Mouse (Mus musculus): ENCODE measurements around the gene Arhgef11. TPM values are rescaled to one million over a fixed set of nuclear protein-coding genes. Genes with fewer than 3 reads are reported as not detected.

Arhgef11 gene
- total and polyA plus RNA-seq, 3 experiments, result 2.0 to 4.9 TPM; not detected in 1

GRCm38 (mm10) chr3:87742735-87743134 is 125.4 kb downstream of the Arhgef11 start:
- TF ChIP-seq ZC3H11A (IDR thresholded peaks at IDR 0.05; ENCODE audit: low read depth, low read length) (no peak), MAFK (IDR thresholded peaks at IDR 0.05; ENCODE audit: borderline replicate concordance, low read depth, low read length) (no peak), GABPA (IDR thresholded peaks at IDR 0.05; ENCODE audit: low read depth, low read length) (no peak), SMC3 (IDR thresholded peaks at IDR 0.05; ENCODE audit: low read depth, low read length) (no peak), USF2 (IDR thresholded peaks at IDR 0.05; ENCODE audit: borderline replicate concordance in 1 of 2, insufficient read depth in 1 of 2, low read depth in 1 of 2, low read length in 2 of 2) (no peak), MXI1 (IDR thresholded peaks at IDR 0.05; ENCODE audit: low read depth, low read length) (no peak), JUND (IDR thresholded peaks at IDR 0.05; ENCODE audit: low read depth, low read length) (no peak), USF1 (IDR thresholded peaks at IDR 0.05; ENCODE audit: low read depth, low read length) (no peak), MYC (IDR thresholded peaks at IDR 0.05; ENCODE audit: low read depth, low read length) (no peak), RAD21 (IDR thresholded peaks at IDR 0.05; ENCODE audit: low read depth, low read length) (no peak), KAT2A (conservative IDR thresholded peaks at IDR 0.05; ENCODE audit: low read depth, low read length) (no peak), GATA1 (IDR thresholded peaks at IDR 0.05; ENCODE audit: low read depth, low read length) (no peak), ELF1 (IDR thresholded peaks at IDR 0.05; ENCODE audit: low read depth, low read length) (no peak), BHLHE40 (IDR thresholded peaks at IDR 0.05; ENCODE audit: borderline replicate concordance, low read depth, low read length) (no peak), ZKSCAN1 (IDR thresholded peaks at IDR 0.05; ENCODE audit: low read depth, low read length) (no peak), TCF12 (IDR thresholded peaks at IDR 0.05; ENCODE audit: low read depth, low read length) (no peak), EP300 (IDR thresholded peaks at IDR 0.05; ENCODE audit: low read depth in 1 of 2, low read length in 2 of 2) (no peak), RCOR1 (IDR thresholded peaks at IDR 0.05; ENCODE audit: low read depth, low read length) (no peak), SIN3A (IDR thresholded peaks at IDR 0.05; ENCODE audit: low read length) (no peak), MYB (IDR thresholded peaks at IDR 0.05; ENCODE audit: low read depth, low read length) (no peak)
- Histone ChIP-seq H3K4me3 (ENCODE audit: control insufficient read depth in 1 of 2, insufficient read depth in 1 of 2, low read depth in 2 of 2, low read length in 2 of 2) (no peak overlapping the region), H3K27me3 (ENCODE audit: control insufficient read depth in 1 of 2, insufficient read depth in 2 of 2, low read length in 2 of 2) (peaks cover 0 to 1% of the 10 kb centered on the region in 2 experiments; a peak in 1 of 4 replicates), H3K9me3 (replicated peaks; ENCODE audit: insufficient read depth, low read length) (no peaks in the 10 kb centered on the region), H3K4me1 (ENCODE audit: control insufficient read depth in 1 of 2, insufficient read depth in 2 of 2, low read length in 2 of 2) (no peaks in the 10 kb centered on the region), H3K9ac (ENCODE audit: control insufficient read depth, low read depth, low read length, poor library complexity, severe bottlenecking) (no peak overlapping the region), H3K79me2 (ENCODE audit: control insufficient read depth, insufficient read depth, low read length, poor library complexity) (no peaks in the 10 kb centered on the region), H3K27ac (ENCODE audit: control insufficient read depth, low read depth, low read length) (no peak overlapping the region), H3K36me3 (ENCODE audit: control insufficient read depth in 1 of 2, insufficient read depth in 2 of 2, low read length in 2 of 2) (no peaks in the 10 kb centered on the region)
- DNase-seq (ENCODE audit: low read depth, low spot score), result no peak

GRCm38 (mm10) chr3:87743927-87744326 is 126.6 kb downstream of the Arhgef11 start:
- H3K9ac ChIP-seq (ENCODE audit: control insufficient read depth, low read depth, low read length, poor library complexity, severe bottlenecking), result no peak overlapping the region
- no peaks in the 10 kb centered on the region for H3K4me1 ChIP-seq (ENCODE audit: control insufficient read depth in 1 of 2, insufficient read depth in 2 of 2, low read length in 2 of 2)
- H3K79me2 ChIP-seq (ENCODE audit: control insufficient read depth, insufficient read depth, low read length, poor library complexity), result no peaks in the 10 kb centered on the region
- no peak overlapping the region for H3K4me3 ChIP-seq (ENCODE audit: control insufficient read depth in 1 of 2, insufficient read depth in 1 of 2, low read depth in 2 of 2, low read length in 2 of 2)
- DNase-seq (ENCODE audit: low read depth, low spot score), result no peak
- no peaks in the 10 kb centered on the region for H3K9me3 ChIP-seq (replicated peaks; ENCODE audit: insufficient read depth, low read length)
- TF ChIP-seq GATA1 (IDR thresholded peaks at IDR 0.05; ENCODE audit: low read depth, low read length), result no peak
- no peak for TF ChIP-seq POLR2AphosphoS2 (IDR thresholded peaks at IDR 0.05; ENCODE audit: low read length)
- TF ChIP-seq USF1 (IDR thresholded peaks at IDR 0.05; ENCODE audit: low read depth, low read length), result no peak
- no peak for TF ChIP-seq MXI1 (IDR thresholded peaks at IDR 0.05; ENCODE audit: low read depth, low read length)
- TF ChIP-seq TCF12 (IDR thresholded peaks at IDR 0.05; ENCODE audit: low read depth, low read length), result no peak
- TF ChIP-seq MAX (IDR thresholded peaks at IDR 0.05; ENCODE audit: low read length), result no peak
- no peak for TF ChIP-seq JUND (IDR thresholded peaks at IDR 0.05; ENCODE audit: low read depth, low read length)
- no peak for TF ChIP-seq POLR2A (IDR thresholded peaks at IDR 0.05; ENCODE audit: control insufficient read depth in 1 of 2, insufficient read depth in 1 of 2, low read depth in 1 of 2, low read length in 2 of 2, poor library complexity in 1 of 2)
- TF ChIP-seq ZC3H11A (IDR thresholded peaks at IDR 0.05; ENCODE audit: low read depth, low read length), result no peak
- no peak for TF ChIP-seq UBTF (IDR thresholded peaks at IDR 0.05; ENCODE audit: borderline replicate concordance, insufficient read depth, low read depth, low read length)
- TF ChIP-seq NELFE (IDR thresholded peaks at IDR 0.05; ENCODE audit: low read depth, low read length), result no peak
- no peak for TF ChIP-seq CHD1 (IDR thresholded peaks at IDR 0.05; ENCODE audit: low read depth, low read length)
- no peak for TF ChIP-seq BHLHE40 (IDR thresholded peaks at IDR 0.05; ENCODE audit: borderline replicate concordance, low read depth, low read length)
- no peak for TF ChIP-seq NRF1 (IDR thresholded peaks at IDR 0.05; ENCODE audit: insufficient read depth, low read depth, low read length, poor library complexity, severe bottlenecking)
- no peak for TF ChIP-seq GABPA (IDR thresholded peaks at IDR 0.05; ENCODE audit: low read depth, low read length)
- TF ChIP-seq TBP (IDR thresholded peaks at IDR 0.05; ENCODE audit: low read depth, low read length), result no peak
- no peak for TF ChIP-seq SIN3A (IDR thresholded peaks at IDR 0.05; ENCODE audit: low read length)
- TF ChIP-seq MYB (IDR thresholded peaks at IDR 0.05; ENCODE audit: low read depth, low read length), result no peak
- no peak for TF ChIP-seq MAFK (IDR thresholded peaks at IDR 0.05; ENCODE audit: borderline replicate concordance, low read depth, low read length)
- no peak for TF ChIP-seq ZNF384 (IDR thresholded peaks at IDR 0.05; ENCODE audit: low read depth, low read length)
- H3K36me3 ChIP-seq (ENCODE audit: control insufficient read depth in 1 of 2, insufficient read depth in 2 of 2, low read length in 2 of 2), result no peaks in the 10 kb centered on the region
- H3K27ac ChIP-seq (ENCODE audit: control insufficient read depth, low read depth, low read length), result no peak overlapping the region
- peaks cover 0 to 1% of the 10 kb centered on the region in 2 experiments; a peak in 1 of 4 replicates for H3K27me3 ChIP-seq (ENCODE audit: control insufficient read depth in 1 of 2, insufficient read depth in 2 of 2, low read length in 2 of 2)
